Mouse (Mus musculus) C2C12 (cell line): Measurements from ENCODE around the gene Dpt. TPM values are rescaled to one million over a fixed set of nuclear protein-coding genes. Genes with fewer than 3 reads are reported as not detected.

Experiments
- H3K27me3 ChIP-seq: one replicate; pipeline ENCODE4 v1.6.1; 2011; ENCODE audit not compliant: control insufficient read depth, insufficient read depth, insufficient read length
- H3K36me3 ChIP-seq: one replicate; pipeline ENCODE4 v1.6.1; 2011; ENCODE audit not compliant: control insufficient read depth, insufficient read depth
- H3K4me3 ChIP-seq: one replicate; pipeline ENCODE4 v1.5.1; 2011; ENCODE audit warnings: mild to moderate bottlenecking, control low read depth; ENCODE audit not compliant: poor library complexity, insufficient read depth, severe bottlenecking
- H3K79me2 ChIP-seq: one replicate; pipeline ENCODE4 v1.6.1; 2011; ENCODE audit not compliant: control insufficient read depth, insufficient read depth
- H3K79me3 ChIP-seq: one replicate; pipeline ENCODE4 v1.6.1; 2011; ENCODE audit warnings: low read depth, control low read depth
- H3ac ChIP-seq: one replicate; pipeline ENCODE3; 2011; ENCODE audit warnings: low read depth; ENCODE audit not compliant: control insufficient read depth, insufficient read length
- CEBPB ChIP-seq: IDR thresholded peaks from one replicate; pipeline ENCODE4 v1.6.1; 2011; ENCODE audit warnings: low read depth, mild to moderate bottlenecking, control low read depth, moderate library complexity
- CTCF ChIP-seq: IDR thresholded peaks from one replicate; pipeline ENCODE4 v1.5.1; 2011; ENCODE audit not compliant: control insufficient read depth, insufficient read depth, insufficient read length
- FOSL1 ChIP-seq: IDR thresholded peaks from one replicate; pipeline ENCODE4 v1.8.0; 2011; ENCODE audit warnings: mild to moderate bottlenecking, low read length; ENCODE audit not compliant: poor library complexity, insufficient read depth, severe bottlenecking
- MAX ChIP-seq: IDR thresholded peaks from one replicate; pipeline ENCODE4 v1.6.1; 2011; ENCODE audit warnings: mild to moderate bottlenecking, control low read depth
- MYOD1 ChIP-seq: IDR thresholded peaks from one replicate; pipeline ENCODE4 v1.6.1; 2011; ENCODE audit warnings: low read depth; ENCODE audit not compliant: control insufficient read depth, insufficient read length
- MYOG ChIP-seq: IDR thresholded peaks from one replicate; pipeline ENCODE4 v1.6.1; 2011; ENCODE audit not compliant: control insufficient read depth, insufficient read length; ENCODE audit errors: extremely low read depth
- USF1 ChIP-seq: IDR thresholded peaks from one replicate; pipeline ENCODE4 v1.6.1; 2011; ENCODE audit warnings: low read depth, mild to moderate bottlenecking, control low read depth, moderate library complexity
- polyA plus RNA-seq: library from polyadenylated mRNA; unstranded; fragments of >200 nt; fragmentation: generic; extraction: Trizol; gene quantifications from one replicate; pipeline ENCODE4 v1.2.1, GENCODE M21; 2012; ENCODE audit warnings: missing spikeins

Dpt gene
- polyA plus RNA-seq, 1 experiment = 0.04 TPM

GRCm38 (mm10) chr1:164809371-164809770 is 12.9 kb downstream of the Dpt start:
- no peaks in the 10 kb centered on the region for H3K36me3 ChIP-seq
- no peak overlapping the region for H3ac ChIP-seq
- no peaks in the 10 kb centered on the region for H3K79me3 ChIP-seq
- H3K4me3 ChIP-seq = no peak overlapping the region
- no peak for TF ChIP-seq USF1
- no peak for TF ChIP-seq MYOD1
- TF ChIP-seq FOSL1 = no peak
- TF ChIP-seq MAX = no peak
- TF ChIP-seq MYOG = no peak
- no peak for TF ChIP-seq CTCF
- no peak for TF ChIP-seq CEBPB
- no peaks in the 10 kb centered on the region for H3K79me2 ChIP-seq
- no peaks in the 10 kb centered on the region for H3K27me3 ChIP-seq

- Histone ChIP-seq H3K79me3 (no peaks in the 10 kb centered on the region), H3K4me3 (no peak overlapping the region), H3K36me3 (no peaks in the 10 kb centered on the region), H3ac (no peak overlapping the region), H3K27me3 (no peaks in the 10 kb centered on the region), H3K79me2 (no peaks in the 10 kb centered on the region)
- TF ChIP-seq FOSL1 (no peak), MYOG (no peak), CEBPB (no peak), USF1 (no peak)
These were observed 14.9 kb downstream of the Dpt start for GRCm38 (mm10) chr1:164811296-164811695.

- Histone ChIP-seq H3ac (no peak overlapping the region), H3K27me3 (no peaks in the 10 kb centered on the region), H3K36me3 (no peaks in the 10 kb centered on the region), H3K79me2 (no peaks in the 10 kb centered on the region), H3K4me3 (no peak overlapping the region), H3K79me3 (no peaks in the 10 kb centered on the region)
- TF ChIP-seq FOSL1 = no peak
- TF ChIP-seq CEBPB = no peak
- no peak for TF ChIP-seq MYOD1
- no peak for TF ChIP-seq USF1
- no peak for TF ChIP-seq MYOG
These were observed 17.8 kb downstream of the Dpt start for GRCm38 (mm10) chr1:164814243-164814642.

- Histone ChIP-seq H3K36me3 (no peaks in the 10 kb centered on the region), H3K27me3 (no peaks in the 10 kb centered on the region), H3K79me3 (no peaks in the 10 kb centered on the region), H3ac (no peak overlapping the region), H3K4me3 (no peak overlapping the region), H3K79me2 (no peaks in the 10 kb centered on the region)
- TF ChIP-seq MYOG (no peak), MYOD1 (no peak), CTCF (no peak), FOSL1 (no peak), MAX (no peak), CEBPB (no peak), USF1 (no peak)
These were observed 18.9 kb downstream of the Dpt start for GRCm38 (mm10) chr1:164815330-164815729.

- Histone ChIP-seq H3K4me3 (no peak overlapping the region), H3K36me3 (no peaks in the 10 kb centered on the region), H3ac (no peak overlapping the region), H3K79me2 (no peaks in the 10 kb centered on the region), H3K79me3 (no peaks in the 10 kb centered on the region), H3K27me3 (no peaks in the 10 kb centered on the region)
- TF ChIP-seq FOSL1 (no peak), CTCF (no peak), MYOD1 (no peak), MYOG (no peak), USF1 (no peak), CEBPB (no peak), MAX (no peak)
These were observed 20.9 kb downstream of the Dpt start for GRCm38 (mm10) chr1:164817331-164817730.

- H3K36me3 ChIP-seq = no peaks in the 10 kb centered on the region
- TF ChIP-seq CEBPB (no peak), MYOD1 (no peak), CTCF (no peak), MAX (no peak), MYOG (no peak), FOSL1 (no peak), USF1 (no peak)
- H3ac ChIP-seq = no peak overlapping the region
- H3K79me3 ChIP-seq = no peaks in the 10 kb centered on the region
- H3K27me3 ChIP-seq = no peaks in the 10 kb centered on the region
- no peak overlapping the region for H3K4me3 ChIP-seq
- no peaks in the 10 kb centered on the region for H3K79me2 ChIP-seq
These were observed 24.9 kb downstream of the Dpt start for GRCm38 (mm10) chr1:164821307-164821706.
